Mouse (Mus musculus) heart, adult 2 months (tissue): ENCODE results near the gene Pdzrn3.

Experiments used
- CTCF ChIP-seq: fragments of 200-600 bp; IDR thresholded peaks from 2 replicates; pipeline ENCODE4 v1.8.1; 2022; ENCODE audit warnings: antibody characterized with exemption, mild to moderate bottlenecking, moderate library complexity
- EP300 ChIP-seq: fragments of 200-500 bp; IDR thresholded peaks from 2 replicates; pipeline ENCODE4 v1.6.1; 2011; ENCODE audit warnings: low read depth, low read length, control low read depth; ENCODE audit not compliant: insufficient read depth
- POLR2A ChIP-seq: fragments of 200-500 bp; IDR thresholded peaks from 2 replicates; pipeline ENCODE4 v1.6.1; 2011; ENCODE audit warnings: mild to moderate bottlenecking, low read depth, low read length, control low read depth; ENCODE audit not compliant: insufficient read depth

DNA sequence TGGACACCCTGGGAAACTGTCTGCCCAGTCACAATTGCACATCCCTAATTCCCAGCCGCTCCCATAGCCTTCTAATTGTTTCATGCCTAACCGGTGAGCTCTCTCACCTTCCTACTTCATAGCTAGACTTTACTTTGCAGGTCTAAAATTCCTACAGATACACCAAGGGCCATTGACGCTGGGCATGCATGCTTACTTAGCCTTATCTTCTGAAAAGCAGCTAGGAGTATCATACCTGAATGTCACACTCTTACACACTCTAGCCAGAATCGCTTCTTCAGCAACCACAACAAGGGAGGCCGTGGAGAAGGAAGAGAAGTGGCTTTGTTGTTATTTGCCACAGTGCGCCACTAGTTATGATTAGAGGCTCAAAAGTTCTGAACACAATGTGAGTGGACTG lies 18.2 kb upstream of the Pdzrn3 start:
- no peak for TF ChIP-seq CTCF
- no peak for TF ChIP-seq POLR2A
- TF ChIP-seq EP300 = no peak
